Mouse (Mus musculus): ENCODE data around the gene Gm8677.
"Not testable (repeated sequence)": the region's sequence is repeated elsewhere in the genome, so short reads cannot be mapped to it uniquely, and the experiment has no call there.

Gm8677 gene

GRCm38 (mm10) chr7:22534787-22535186 is at the start of gene Gm8677:
TSS of gene Gm8677 (minus strand) at chr7:22534887.
- not testable (repeated sequence) for DNase-seq (ENCODE audit: low spot score in 2 of 2)

DNA sequence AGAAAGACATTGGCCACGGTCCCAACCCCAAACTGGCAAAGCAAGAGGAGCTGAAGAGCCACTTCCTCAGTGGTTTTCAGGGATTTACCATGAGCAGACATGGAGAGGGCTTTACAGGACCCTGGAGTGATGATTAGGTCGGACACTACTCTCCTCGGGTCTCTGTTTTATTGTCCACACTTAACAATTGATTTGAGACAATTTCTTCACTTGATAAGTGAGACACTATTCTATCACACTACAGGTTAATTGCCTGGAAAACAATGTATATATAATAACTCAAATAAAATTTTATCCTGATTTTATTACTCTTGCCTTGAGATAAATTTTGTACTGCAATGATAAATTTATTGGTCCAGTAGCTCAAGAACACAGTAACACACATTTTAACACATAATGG is 30.6 kb upstream of the Gm8677 start, which contains the start of gene Gm4201:
TSS of gene Gm4201 (minus strand) at position 101 of the 400 bp plus-strand sequence.
- DNase-seq (ENCODE audit: low spot score in 2 of 2) = not testable (repeated sequence)

- DNase-seq (ENCODE audit: low spot score in 2 of 2) = not testable (repeated sequence)
These were observed 12.0 kb downstream of the Gm8677 start, which contains the start of gene Vmn1r152 for GRCm38 (mm10) chr7:22522667-22523066. TSS of gene Vmn1r152 (plus strand) at chr7:22522967.

DNA sequence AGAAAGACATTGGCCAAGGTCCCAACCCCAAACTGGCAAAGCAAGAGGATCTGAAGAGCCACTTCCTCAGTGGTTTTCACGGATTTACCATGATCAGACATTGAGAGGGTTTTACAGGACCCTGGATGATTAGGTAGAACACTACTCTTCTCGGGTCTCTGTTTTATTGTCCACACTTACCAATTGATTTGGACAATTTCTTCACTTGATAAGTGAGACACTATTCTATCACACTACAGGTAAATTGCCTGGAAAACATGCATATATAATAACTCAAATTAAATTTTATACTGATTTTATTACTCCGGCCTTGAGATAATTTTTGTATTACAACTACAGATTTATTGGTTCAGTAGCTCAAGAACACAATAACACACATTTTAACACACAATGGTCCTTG is 35.1 kb downstream of the Gm8677 start, which contains the start of gene Vmn1r151:
TSS of gene Vmn1r151 (minus strand) at position 101 of the 400 bp plus-strand sequence.
- DNase-seq (ENCODE audit: low spot score in 2 of 2) = not testable (repeated sequence)
